23 mouse cellular contexts compared by ENCODE assay signal in the genomic region with DNA sequence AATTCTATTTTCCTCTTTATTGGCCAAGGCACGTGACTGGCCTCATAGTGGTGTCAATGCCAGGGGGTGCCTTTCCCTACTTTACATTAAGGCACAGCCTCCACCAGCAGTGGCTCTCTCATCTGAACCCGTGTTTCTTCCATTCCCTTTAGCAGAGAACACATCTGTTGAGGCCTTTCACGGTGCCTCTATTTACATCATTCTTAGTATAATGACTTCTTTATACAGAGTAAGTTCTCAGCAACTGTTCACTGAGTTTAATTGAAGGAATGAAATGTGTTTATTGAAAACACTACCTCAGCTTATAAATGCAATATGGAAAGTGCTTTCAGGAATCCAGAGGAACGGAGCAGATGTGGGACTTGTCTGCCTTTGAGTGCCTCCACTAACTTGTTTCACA.
DNase-seq lines count a peak whose midpoint lies in the region; ATAC-seq lines count a peak whose summit lies in the region.
"Had no signal": no experiment of that assay in that cellular context is flagged by ENCODE, and none has a peak within 500 bp of the region (broad histone marks: within the 10 kb centered on the region; RNA-seq: fewer than 3 reads in every experiment).

No protein-coding gene starts in this region.

- no peaks in the 10 kb centered on the region for H3K36me3 ChIP-seq in embryonic facial prominence, embryonic 14.5 days (ENCODE audit: control insufficient read depth, insufficient read depth, low read length)
- H3K36me3 ChIP-seq in embryonic facial prominence, embryonic 10.5 days (replicated peaks): no peaks in the 10 kb centered on the region
- H3K36me3 ChIP-seq in limb, embryonic 12.5 days: no peaks in the 10 kb centered on the region
- no peaks in the 10 kb centered on the region for H3K36me3 ChIP-seq in limb, embryonic 10.5 days
- H3K36me3 ChIP-seq: embryonic facial prominence, embryonic 12.5 days; forebrain, embryonic 15.5 days; G1E had no signal

- H3K4me2 ChIP-seq in embryonic facial prominence, embryonic 14.5 days (ENCODE audit: low read depth, low read length): no peak overlapping the region
- no peak overlapping the region for H3K4me2 ChIP-seq in limb, embryonic 12.5 days
- H3K4me2 ChIP-seq: embryonic facial prominence, embryonic 12.5 days; forebrain, embryonic 13.5 days; forebrain, embryonic 15.5 days had no signal

- H3K9ac ChIP-seq in embryonic facial prominence, embryonic 14.5 days (ENCODE audit: low read depth, low read length): no peak overlapping the region
- H3K9ac ChIP-seq in limb, embryonic 12.5 days (replicated peaks): no peak overlapping the region
- H3K9ac ChIP-seq: embryonic facial prominence, embryonic 12.5 days; forebrain, embryonic 13.5 days; forebrain, embryonic 15.5 days; forebrain, postnatal 0 days had no signal

- H3K4me1 ChIP-seq in embryonic facial prominence, embryonic 14.5 days (ENCODE audit: control insufficient read depth, insufficient read depth, low read length): peaks cover 15% of the 10 kb centered on the region
- H3K4me1 ChIP-seq in embryonic facial prominence, embryonic 10.5 days: peaks cover 12% of the 10 kb centered on the region
- peaks cover 15% of the 10 kb centered on the region for H3K4me1 ChIP-seq in limb, embryonic 12.5 days (replicated peaks)
- peaks cover 11% of the 10 kb centered on the region for H3K4me1 ChIP-seq in limb, embryonic 10.5 days
- H3K4me1 ChIP-seq: forebrain, embryonic 13.5 days had no signal

- no peak overlapping the region for H3K4me3 ChIP-seq in embryonic facial prominence, embryonic 14.5 days (ENCODE audit: low read depth, low read length)
- no peak overlapping the region for H3K4me3 ChIP-seq in embryonic facial prominence, embryonic 10.5 days
- no peak overlapping the region for H3K4me3 ChIP-seq in limb, embryonic 12.5 days (replicated peaks)
- no peak overlapping the region for H3K4me3 ChIP-seq in limb, embryonic 10.5 days
- H3K4me3 ChIP-seq: embryonic facial prominence, embryonic 12.5 days; forebrain, embryonic 13.5 days; forebrain, embryonic 15.5 days had no signal

- H3K27ac ChIP-seq in embryonic facial prominence, embryonic 14.5 days (replicated peaks; ENCODE audit: low read depth, low read length): no peak overlapping the region
- no peak overlapping the region for H3K27ac ChIP-seq in embryonic facial prominence, embryonic 10.5 days (replicated peaks)
- 0 out of 2 replicates have a peak overlapping the region, but pooled peaks have one; percentile 42 for H3K27ac ChIP-seq in limb, embryonic 12.5 days
- no peak overlapping the region for H3K27ac ChIP-seq in limb, embryonic 10.5 days
- H3K27ac ChIP-seq: forebrain, embryonic 13.5 days; forebrain, embryonic 15.5 days had no signal

- H3K27me3 ChIP-seq in embryonic facial prominence, embryonic 14.5 days (replicated peaks; ENCODE audit: control insufficient read depth, insufficient read depth, low read length): 0 out of 2 replicates have a peak, but pooled peaks cover 3% of the 10 kb centered on the region
- H3K27me3 ChIP-seq in embryonic facial prominence, embryonic 10.5 days (replicated peaks; ENCODE audit: low read depth, poor library complexity, severe bottlenecking): no peaks in the 10 kb centered on the region
- H3K27me3 ChIP-seq in limb, embryonic 12.5 days: no peaks in the 10 kb centered on the region
- H3K27me3 ChIP-seq in limb, embryonic 10.5 days (ENCODE audit: low read depth, poor library complexity, severe bottlenecking): no peaks in the 10 kb centered on the region
- H3K27me3 ChIP-seq: CH12.LX; embryonic facial prominence, embryonic 12.5 days; forebrain, embryonic 13.5 days; forebrain, embryonic 15.5 days had no signal

- peak; percentile 41 for DNase-seq in embryonic facial prominence, embryonic 14.5 days (ENCODE audit: low spot score)
- no peak for DNase-seq in embryonic facial prominence, embryonic 10.5 days (ENCODE audit: low spot score)
- no peak for DNase-seq in limb, embryonic 10.5 days (ENCODE audit: low spot score)
- DNase-seq in embryo, embryonic 9.5 days (ENCODE audit: extremely low spot score): no peak
- DNase-seq: adrenal gland, adult 8-10 months; adrenal gland, postnatal 14 days; adrenal gland, postnatal 36 days; B cell, adult 2 months; cerebellum, adult 11-12 months; cerebellum, adult 2 months; cerebellum, adult 9-10 months; cerebellum, postnatal 10 days; cerebellum, postnatal 25 days; forebrain, postnatal 0 days had no signal

- no peak for ATAC-seq in embryonic facial prominence, embryonic 14.5 days (ENCODE audit: low read depth)
- ATAC-seq in limb, embryonic 12.5 days (ENCODE audit: insufficient number of reproducible peaks, insufficient read depth, low FRiP score, low TSS enrichment, low read depth): no peak
- ATAC-seq: activated CD4-positive, CD25-positive, alpha-beta regulatory T cell, adult 4 months; CD4-positive, CD25-positive, alpha-beta regulatory T cell, adult 4 months; forebrain, embryonic 13.5 days; forebrain, embryonic 15.5 days; forebrain, postnatal 0 days; Patski had no signal

- WGBS in embryonic facial prominence, embryonic 14.5 days: 56% methylated on average over 4 of the region's 4 CpGs
- WGBS in embryonic facial prominence, embryonic 10.5 days: 82% methylated on average over 4 of the region's 4 CpGs
- 57% methylated on average over 4 of the region's 4 CpGs for WGBS in limb, embryonic 12.5 days
- 86% methylated on average over 4 of the region's 4 CpGs for WGBS in limb, embryonic 10.5 days

- H3K9me3 ChIP-seq in embryonic facial prominence, embryonic 14.5 days (ENCODE audit: control insufficient read depth, low read length): no peaks in the 10 kb centered on the region
- no peaks in the 10 kb centered on the region for H3K9me3 ChIP-seq in embryonic facial prominence, embryonic 10.5 days
- no peaks in the 10 kb centered on the region for H3K9me3 ChIP-seq in limb, embryonic 12.5 days
- no peaks in the 10 kb centered on the region for H3K9me3 ChIP-seq in limb, embryonic 10.5 days (replicated peaks)
- H3K9me3 ChIP-seq: embryonic facial prominence, embryonic 12.5 days; forebrain, embryonic 13.5 days; forebrain, embryonic 15.5 days; G1E had no signal
